Mouse (Mus musculus) liver, adult 2 months (tissue): Measurements from ENCODE around the gene Lpar3. TPM values are rescaled to one million over a fixed set of nuclear protein-coding genes. Genes with fewer than 3 reads are reported as not detected.

Experiments
- DNase-seq: peaks from one replicate; pipeline ENCODE4 v3.0.0-alpha.2; 2011; ENCODE audit warnings: low read depth, low spot score; ENCODE audit errors: extremely low read depth
- H3K27ac ChIP-seq: fragments of 200-500 bp; replicated peaks from 2 replicates; pipeline ENCODE4 v1.5.1; 2012; ENCODE audit warnings: low read depth, mild to moderate bottlenecking, control low read depth, inconsistent platforms, low read length; ENCODE audit not compliant: insufficient read depth
- H3K27me3 ChIP-seq: fragments of 200-500 bp; 2 replicates; pipeline ENCODE4 v1.6.1; 2012; ENCODE audit warnings: mild to moderate bottlenecking, moderate library complexity, low read length, inconsistent platforms; ENCODE audit not compliant: control insufficient read depth, insufficient read depth
- H3K36me3 ChIP-seq: fragments of 200-500 bp; 2 replicates; pipeline ENCODE4 v1.6.1; 2012; ENCODE audit warnings: low read length, inconsistent platforms; ENCODE audit not compliant: control insufficient read depth, insufficient read depth
- H3K4me1 ChIP-seq: fragments of 200-500 bp; 2 replicates; pipeline ENCODE4 v1.6.1; 2011; ENCODE audit warnings: low read length; ENCODE audit not compliant: control insufficient read depth, insufficient read depth
- H3K4me3 ChIP-seq: fragments of 200-500 bp; 2 replicates; pipeline ENCODE4 v1.5.1; 2011; ENCODE audit warnings: low read depth, mild to moderate bottlenecking, control low read depth, low read length, moderate library complexity; ENCODE audit not compliant: insufficient read depth
- H3K79me2 ChIP-seq: fragments of 200-500 bp; 2 replicates; pipeline ENCODE4 v1.6.1; 2012; ENCODE audit warnings: inconsistent platforms, mild to moderate bottlenecking, low read length, moderate library complexity; ENCODE audit not compliant: control insufficient read depth, insufficient read depth
- H3K9ac ChIP-seq: fragments of 200-500 bp; 2 replicates; pipeline ENCODE4 v1.6.1; 2012; ENCODE audit warnings: low read depth, mild to moderate bottlenecking, control low read depth, inconsistent platforms, low read length
- CTCF ChIP-seq: fragments of 200-500 bp; IDR thresholded peaks from 2 replicates; pipeline ENCODE4 v1.5.1; 2011; ENCODE audit warnings: low read depth, low read length, control low read depth
- POLR2A ChIP-seq: fragments of 200-500 bp; IDR thresholded peaks from 2 replicates; pipeline ENCODE4 v1.6.1; 2011; ENCODE audit warnings: low read length, control low read depth; ENCODE audit not compliant: insufficient read depth; ENCODE audit errors: extremely low read depth
- WGBS: fragments of 180-500 bp; shearing (Covaris S2); methylation state at CpG from one replicate; pipeline ENCODE4 v1.1.7; 2018; 5-methylcytosine and 5-hydroxymethylcytosine counted together
- polyA plus RNA-seq: library from polyadenylated mRNA; depleted of rRNA; stranded (reverse); fragments of >200 nt; gene quantifications from 2 replicates; pipeline ENCODE4 v1.2.3, GENCODE M21; 2012; rRNA removed
- total RNA-seq: library from RNA; depleted of rRNA; stranded (reverse); fragments of >200 nt; gene quantifications from 2 replicates; pipeline ENCODE4 v1.2.3, GENCODE M21; 2014; rRNA removed

Lpar3 gene
- total RNA-seq (0.09 TPM in 1 of 2 replicates, not detected in the other), polyA plus RNA-seq (0.05 TPM in 1 of 2 replicates, not detected in the other)

GRCm38 (mm10) chr3:146220776-146221486 is at the start of gene Lpar3:
TSS of gene Lpar3 (plus strand) at chr3:146220963.
- H3K9ac ChIP-seq = no peak within 1 kb of the TSS
- H3K36me3 ChIP-seq = no peaks in the 10 kb centered on the region
- H3K4me1 ChIP-seq = peaks cover 2% of the 10 kb centered on the region; the same call in 1 of the 2 replicates
- DNase-seq = peak; percentile 52
- H3K79me2 ChIP-seq = no peaks in the 10 kb centered on the region
- H3K4me3 ChIP-seq = peak within 1 kb of the TSS; percentile 44; the same call in 1 of the 2 replicates
- peaks cover 10% of the 10 kb centered on the region; the same call in 1 of the 2 replicates for H3K27me3 ChIP-seq
- TF ChIP-seq CTCF (peak; percentile 47), POLR2A (no peak)
- 2% methylated on average over 73 of the region's 73 CpGs for WGBS
- H3K27ac ChIP-seq = no peak within 1 kb of the TSS

- Histone ChIP-seq H3K4me1 (no peaks in the 10 kb centered on the region; the same call in 1 of the 2 replicates), H3K4me3 (no peak overlapping the region), H3K27me3 (no peaks in the 10 kb centered on the region), H3K79me2 (no peaks in the 10 kb centered on the region), H3K27ac (no peak overlapping the region), H3K36me3 (no peaks in the 10 kb centered on the region), H3K9ac (no peak overlapping the region)
- DNase-seq = no peak
- TF ChIP-seq CTCF (no peak), POLR2A (no peak)
- 82% methylated on average over 5 of the region's 5 CpGs for WGBS
Observed at GRCm38 (mm10) chr3:146173030-146173429, 47.7 kb upstream of the Lpar3 start.

GRCm38 (mm10) chr3:146174215-146174614 is 46.5 kb upstream of the Lpar3 start:
- WGBS = 78% methylated on average over 9 of the region's 9 CpGs
- H3K36me3 ChIP-seq = no peaks in the 10 kb centered on the region
- no peaks in the 10 kb centered on the region for H3K79me2 ChIP-seq
- H3K9ac ChIP-seq = no peak overlapping the region
- H3K27ac ChIP-seq = no peak overlapping the region
- no peaks in the 10 kb centered on the region; the same call in 1 of the 2 replicates for H3K4me1 ChIP-seq
- no peaks in the 10 kb centered on the region for H3K27me3 ChIP-seq
- TF ChIP-seq CTCF = no peak
- no peak for TF ChIP-seq POLR2A
- no peak overlapping the region for H3K4me3 ChIP-seq
- no peak for DNase-seq

GRCm38 (mm10) chr3:146177295-146177694 is 43.5 kb upstream of the Lpar3 start:
- Histone ChIP-seq H3K4me3 (no peak overlapping the region), H3K27ac (no peak overlapping the region), H3K27me3 (no peaks in the 10 kb centered on the region), H3K4me1 (no peaks in the 10 kb centered on the region; the same call in 1 of the 2 replicates), H3K79me2 (no peaks in the 10 kb centered on the region), H3K36me3 (no peaks in the 10 kb centered on the region), H3K9ac (no peak overlapping the region)
- WGBS = 22% methylated on average over 7 of the region's 7 CpGs
- TF ChIP-seq POLR2A (no peak), CTCF (no peak)
- DNase-seq = peak; percentile 23

- 16% methylated on average over 16 of the region's 16 CpGs for WGBS
- no peaks in the 10 kb centered on the region for H3K27me3 ChIP-seq
- no peaks in the 10 kb centered on the region for H3K36me3 ChIP-seq
- DNase-seq = peak; percentile 68
- no peak overlapping the region for H3K9ac ChIP-seq
- H3K27ac ChIP-seq = no peak overlapping the region
- TF ChIP-seq POLR2A (no peak), CTCF (peak; percentile 89)
- H3K4me3 ChIP-seq = no peak overlapping the region
- no peaks in the 10 kb centered on the region for H3K79me2 ChIP-seq
- H3K4me1 ChIP-seq = no peaks in the 10 kb centered on the region; the same call in 1 of the 2 replicates
Observed at GRCm38 (mm10) chr3:146177748-146178582, 42.8 kb upstream of the Lpar3 start.
